11 mouse cellular contexts compared by ENCODE assay signal in genomic region chr11:43424386-43424785, GRCm38 (mm10). TPM values are rescaled to one million over a fixed set of nuclear protein-coding genes. Genes with fewer than 3 reads are reported as not detected.
DNase-seq lines count a peak whose midpoint lies in the region; ATAC-seq and TF ChIP-seq lines count a peak whose summit lies in the region.
"Had no signal": no experiment of that assay in that cellular context is flagged by ENCODE, and none has a peak within 500 bp of the region (broad histone marks: within the 10 kb centered on the region; RNA-seq: fewer than 3 reads in every experiment).

No protein-coding gene starts in this region.

- H3K9me3 ChIP-seq in liver, embryonic 14.5 days (ENCODE audit: control insufficient read depth, low read length), result no peaks in the 10 kb centered on the region
- H3K9me3 ChIP-seq: heart, embryonic 15.5 days; limb, embryonic 10.5 days had no signal

- H3K9ac ChIP-seq in liver, embryonic 14.5 days (replicated peaks), result no peak overlapping the region
- H3K9ac ChIP-seq: heart, embryonic 15.5 days had no signal

- H3K36me3 ChIP-seq in liver, embryonic 14.5 days (replicated peaks; ENCODE audit: control insufficient read depth, insufficient read depth, low read depth), result no peaks in the 10 kb centered on the region

- H3K27me3 ChIP-seq in liver, embryonic 14.5 days (ENCODE audit: control insufficient read depth, insufficient read depth, low read length), result no peaks in the 10 kb centered on the region
- H3K27me3 ChIP-seq: heart, embryonic 15.5 days had no signal

- no peak for TF ChIP-seq EP300 in liver, embryonic 14.5 days (IDR thresholded peaks at IDR 0.05; ENCODE audit: low read depth)

- no peak for DNase-seq in left cerebral cortex, adult 2 months (ENCODE audit: extremely low spot score in 1 of 2, low spot score in 2 of 2)
- DNase-seq in left cerebral cortex, adult 8-10 months (ENCODE audit: low spot score in 2 of 2), result no peak
- peak; percentile 29 for DNase-seq in B cell, adult 2 months
- peak; percentile 38 for DNase-seq in ES-CJ7 (ENCODE audit: low read depth, low spot score)
- no peak for DNase-seq in liver, embryonic 14.5 days (ENCODE audit: low read depth in 3 of 3, low spot score in 3 of 3)
- DNase-seq in left cerebral cortex, postnatal 4 days, result no peak
- no peak for DNase-seq in adrenal gland, postnatal 14 days
- DNase-seq: cerebellum, postnatal 25 days; lung, postnatal 36 days had no signal

- no peak for ATAC-seq in liver, embryonic 14.5 days (ENCODE audit: insufficient read depth)

- H3K27ac ChIP-seq in left cerebral cortex, adult 2 months, result no peak overlapping the region
- no peak overlapping the region for H3K27ac ChIP-seq in liver, embryonic 14.5 days
- H3K27ac ChIP-seq: heart, embryonic 15.5 days; limb, embryonic 10.5 days had no signal

- H3K4me3 ChIP-seq in left cerebral cortex, adult 2 months, result no peak overlapping the region
- no peak overlapping the region for H3K4me3 ChIP-seq in liver, embryonic 14.5 days (ENCODE audit: insufficient read depth in 1 of 2, low read depth in 2 of 2, low read length in 2 of 2)
- H3K4me3 ChIP-seq: heart, embryonic 15.5 days; limb, embryonic 10.5 days had no signal

- intact Hi-C loops in left cerebral cortex, adult 2 months (cut with DNase I), result no loop called here
- intact Hi-C loops in left cerebral cortex, postnatal 4 days (cut with DNase I), result no loop called here

- WGBS in liver, embryonic 14.5 days (ENCODE audit: insufficient replicate concordance), result 64% methylated on average over 5 of the region's 5 CpGs

- TF ChIP-seq CTCF in left cerebral cortex, adult 2 months (IDR thresholded peaks at IDR 0.05), result peak; percentile 42
- TF ChIP-seq CTCF in liver, embryonic 14.5 days (IDR thresholded peaks at IDR 0.05; ENCODE audit: low read depth), result peak; percentile 66

- H3K4me2 ChIP-seq in liver, embryonic 14.5 days (ENCODE audit: low read depth), result no peak overlapping the region

- H3K4me1 ChIP-seq in liver, embryonic 14.5 days (replicated peaks; ENCODE audit: control insufficient read depth in 2 of 2, insufficient read depth in 2 of 2, low read length in 1 of 2), result peaks cover 10 to 13% of the 10 kb centered on the region in 2 experiments

RNA-seq across cellular contexts. Expression of gene Pttg1, which starts 1.7 kb away (rescaled TPM):
- 10 to 100 TPM; 25.5 to 29.5 TPM for total RNA-seq in left cerebral cortex, adult 2 months (2021)
- total RNA-seq in left cerebral cortex, adult 8-10 months (2022), result 10 to 100 TPM; 27.6 to 31.7 (median 29.8) TPM
- 24.9 and 35.0 TPM in 2 replicates for polyA plus RNA-seq in liver, embryonic 14.5 days (2012; rRNA removed)
- 51.0 and 58.2 TPM in 2 replicates for polyA plus RNA-seq in liver, embryonic 14.5 days (2014; fragmentation: Nextera tagmentation; extraction: Ambion mirVana)
- 10 to 100 TPM; 12.5 to 14.0 TPM for total RNA-seq in left cerebral cortex, postnatal 4 days (2021)
- total RNA-seq in adrenal gland, postnatal 14 days (2021), result 48.0 and 48.2 TPM in 2 replicates

RNA-seq across cellular contexts. Expression of gene Slu7, which starts 9.2 kb away (rescaled TPM):
- 10 to 100 TPM; 54.2 to 56.7 TPM for total RNA-seq in left cerebral cortex, adult 2 months (2021)
- total RNA-seq in left cerebral cortex, adult 8-10 months (2022), result 10 to 100 TPM; 52.6 to 58.3 (median 55.7) TPM
- 2.1 and 4.9 TPM in 2 replicates for polyA plus RNA-seq in liver, embryonic 14.5 days (2012; rRNA removed)
- 20.8 and 24.1 TPM in 2 replicates for polyA plus RNA-seq in liver, embryonic 14.5 days (2014; fragmentation: Nextera tagmentation; extraction: Ambion mirVana)
- total RNA-seq in left cerebral cortex, postnatal 4 days (2021), result 10 to 100 TPM; 36.6 to 41.8 TPM
- total RNA-seq in adrenal gland, postnatal 14 days (2021), result 39.9 and 43.4 TPM in 2 replicates

RNA-seq across cellular contexts. Expression of gene C1qtnf2, which starts 49.7 kb away (rescaled TPM):
- 1 to 10 TPM; 1.8 to 2.2 TPM for total RNA-seq in left cerebral cortex, adult 2 months (2021)
- 1 to 10 TPM; 1.7 to 3.7 (median 2.1) TPM for total RNA-seq in left cerebral cortex, adult 8-10 months (2022)
- 0.18 and 0.41 TPM in 2 replicates for polyA plus RNA-seq in liver, embryonic 14.5 days (2012; rRNA removed)
- 0.20 and 0.32 TPM in 2 replicates for polyA plus RNA-seq in liver, embryonic 14.5 days (2014; fragmentation: Nextera tagmentation; extraction: Ambion mirVana)
- 10 to 100 TPM; 11.7 to 13.7 TPM for total RNA-seq in left cerebral cortex, postnatal 4 days (2021)
- total RNA-seq in adrenal gland, postnatal 14 days (2021), result 7.8 and 9.3 TPM in 2 replicates

Comparison
In these comparisons a context has a peak if more than half of its experiments do, and no peak if none do; other contexts are left out.
1. DNase-seq: peak in B cell, adult 2 months (2 of 2) and ES-CJ7 (single experiment); none in left cerebral cortex, adult 2 months (0 of 2), left cerebral cortex, adult 8-10 months (0 of 2), liver, embryonic 14.5 days (0 of 3), left cerebral cortex, postnatal 4 days (single experiment) and adrenal gland, postnatal 14 days (single experiment).